Mouse (Mus musculus): ENCODE results near the gene Ssc4d. TPM values are rescaled to one million over a fixed set of nuclear protein-coding genes. Genes with fewer than 3 reads are reported as not detected.

The Ssc4d gene
- polyA plus RNA-seq, 1 experiment, result 0.27 TPM

GRCm38 (mm10) chr5:135911633-135912220 lies 62.6 kb downstream of the Ssc4d start:
- Histone ChIP-seq H3K27me3 (ENCODE audit: control insufficient read depth) (no peaks in the 10 kb centered on the region), H3K4me3 (replicated peaks) (no peak overlapping the region), H3K36me3 (ENCODE audit: control insufficient read depth) (peaks cover 85% of the 10 kb centered on the region), H3K9me3 (ENCODE audit: control insufficient read depth, low read length) (no peaks in the 10 kb centered on the region), H3K4me1 (ENCODE audit: control insufficient read depth) (peaks cover 18% of the 10 kb centered on the region)
- no peak for TF ChIP-seq GATA1 (IDR thresholded peaks at IDR 0.05; ENCODE audit: low read length)
- no peak for TF ChIP-seq TAL1 (IDR thresholded peaks at IDR 0.05; ENCODE audit: low read length)

DNA sequence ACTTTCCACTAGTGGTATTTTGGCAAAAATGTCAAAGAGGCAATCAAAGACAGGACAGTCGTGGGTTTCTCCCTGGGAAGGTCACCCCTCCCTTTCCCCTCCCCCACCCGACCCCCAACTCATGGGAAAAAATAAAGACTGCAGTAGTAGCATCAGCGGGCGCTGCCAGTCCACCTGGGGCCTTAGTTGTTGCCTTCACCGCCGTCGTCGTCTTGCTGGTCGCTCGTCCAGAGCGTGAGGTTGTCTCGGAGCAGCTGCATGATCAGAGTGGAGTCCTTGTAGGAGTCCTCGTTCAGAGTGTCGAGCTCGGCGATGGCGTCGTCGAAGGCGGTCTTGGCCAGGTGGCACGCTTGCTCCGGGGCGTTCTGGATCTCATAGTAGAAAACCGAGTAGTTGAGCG lies 63.5 kb downstream of the Ssc4d start:
- no peak overlapping the region for H3K4me3 ChIP-seq (replicated peaks)
- peaks cover 84% of the 10 kb centered on the region for H3K36me3 ChIP-seq (ENCODE audit: control insufficient read depth)
- no peak for TF ChIP-seq TAL1 (IDR thresholded peaks at IDR 0.05; ENCODE audit: low read length)
- no peak for TF ChIP-seq GATA1 (IDR thresholded peaks at IDR 0.05; ENCODE audit: low read length)
- no peaks in the 10 kb centered on the region for H3K27me3 ChIP-seq (ENCODE audit: control insufficient read depth)
- no peaks in the 10 kb centered on the region for H3K9me3 ChIP-seq (ENCODE audit: control insufficient read depth, low read length)
- H3K4me1 ChIP-seq (ENCODE audit: control insufficient read depth), result peaks cover 18% of the 10 kb centered on the region

Other genes with a start within 250 kb of the Ssc4d start
- gene Tmem120a, start 230.1 kb downstream of the Ssc4d start, polyA plus RNA-seq (2012), result 0.17 and 0.25 TPM in 2 replicates
- not detected in 2 replicates for gene Styxl1, start 196.1 kb downstream of the Ssc4d start, polyA plus RNA-seq (2012)
- 54.3 and 58.5 TPM in 2 replicates for gene Mdh2, start 196.1 kb downstream of the Ssc4d start, polyA plus RNA-seq (2012)
- not detected in 2 replicates for gene Srrm3, start 167.6 kb downstream of the Ssc4d start, polyA plus RNA-seq (2012)
- gene Hspb1, start 86.6 kb downstream of the Ssc4d start, polyA plus RNA-seq (2012), result 0.08 TPM in 1 of 2 replicates, not detected in the other
- gene Ywhag, start 39.9 kb downstream of the Ssc4d start, polyA plus RNA-seq (2012), result 5.0 and 5.6 TPM in 2 replicates
- gene Zp3, start 5.6 kb upstream of the Ssc4d start, polyA plus RNA-seq (2012), result not detected in 2 replicates
- 0.84 and 0.97 TPM in 2 replicates for gene Dtx2, start 20.3 kb upstream of the Ssc4d start, polyA plus RNA-seq (2012)
- not detected in 2 replicates for gene Upk3b, start 64.0 kb upstream of the Ssc4d start, polyA plus RNA-seq (2012)
- not detected in 2 replicates for gene Upk3bl, start 80.0 kb upstream of the Ssc4d start, polyA plus RNA-seq (2012)
- 0.04 TPM in 2 replicates for gene Rasa4, start 109.4 kb upstream of the Ssc4d start, polyA plus RNA-seq (2012)
- 9.9 and 12.2 TPM in 2 replicates for gene Polr2j, start 142.1 kb upstream of the Ssc4d start, polyA plus RNA-seq (2012)
- gene Lrwd1, start 161.5 kb upstream of the Ssc4d start, polyA plus RNA-seq (2012), result 17.9 and 18.0 TPM in 2 replicates
- 4.8 and 5.1 TPM in 2 replicates for gene Alkbh4, start 161.6 kb upstream of the Ssc4d start, polyA plus RNA-seq (2012)
- 0.09 and 0.10 TPM in 2 replicates for gene Orai2, start 196.2 kb upstream of the Ssc4d start, polyA plus RNA-seq (2012)
- 7.3 and 7.9 TPM in 2 replicates for gene Prkrip1, start 224.4 kb upstream of the Ssc4d start, polyA plus RNA-seq (2012)